Mouse (Mus musculus) cerebellum, adult 11-12 months (tissue): ENCODE data around the gene Phldb3.

Experiments
- DNase-seq: peaks from one replicate; pipeline ENCODE4 v3.0.0; 2022

Gene Phldb3

DNA sequence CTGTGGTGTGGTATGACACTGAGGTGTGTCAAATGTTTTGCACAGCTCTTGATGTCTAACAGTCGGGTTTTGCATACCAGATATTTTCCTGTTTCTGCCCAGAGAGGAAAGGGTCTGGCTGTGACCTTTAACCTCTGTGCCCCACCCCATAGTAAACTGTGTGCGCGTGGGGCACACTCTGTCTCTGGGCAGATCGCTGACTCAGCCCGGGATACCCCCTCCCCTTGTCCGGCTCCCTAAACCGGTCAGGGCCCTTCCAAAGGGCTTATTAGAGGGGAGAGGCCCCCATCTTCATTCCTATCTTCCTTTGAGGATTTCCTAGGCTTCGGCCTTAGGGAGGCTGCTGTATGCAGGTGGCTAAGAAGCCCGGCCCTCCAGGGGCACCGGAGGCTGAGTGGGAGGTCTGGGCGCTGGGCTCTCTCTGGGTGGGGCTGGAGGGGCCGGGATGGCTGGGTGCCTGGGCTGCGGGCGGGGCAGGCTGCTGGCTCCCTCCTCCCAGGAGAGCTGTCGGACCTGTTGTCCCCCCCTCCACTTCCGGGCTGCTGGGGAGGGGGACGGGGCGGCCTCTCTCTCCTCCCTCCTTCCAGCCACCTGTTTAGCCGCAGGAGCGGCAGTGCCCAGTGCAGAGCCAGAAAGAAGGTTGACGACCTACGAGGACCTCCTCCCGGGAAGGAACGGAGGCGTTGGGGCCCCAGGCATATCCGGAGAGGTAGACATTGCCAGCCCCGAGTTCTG lies at the start of gene Phldb3:
Gene Phldb3, plus strand, starts transcription at position 620 of the 735 bp plus-strand sequence.
- DNase-seq: no peak

- no peak for DNase-seq
These were observed 49.1 kb upstream of the Phldb3 start for GRCm38 (mm10) chr7:24561450-24561849.

DNA sequence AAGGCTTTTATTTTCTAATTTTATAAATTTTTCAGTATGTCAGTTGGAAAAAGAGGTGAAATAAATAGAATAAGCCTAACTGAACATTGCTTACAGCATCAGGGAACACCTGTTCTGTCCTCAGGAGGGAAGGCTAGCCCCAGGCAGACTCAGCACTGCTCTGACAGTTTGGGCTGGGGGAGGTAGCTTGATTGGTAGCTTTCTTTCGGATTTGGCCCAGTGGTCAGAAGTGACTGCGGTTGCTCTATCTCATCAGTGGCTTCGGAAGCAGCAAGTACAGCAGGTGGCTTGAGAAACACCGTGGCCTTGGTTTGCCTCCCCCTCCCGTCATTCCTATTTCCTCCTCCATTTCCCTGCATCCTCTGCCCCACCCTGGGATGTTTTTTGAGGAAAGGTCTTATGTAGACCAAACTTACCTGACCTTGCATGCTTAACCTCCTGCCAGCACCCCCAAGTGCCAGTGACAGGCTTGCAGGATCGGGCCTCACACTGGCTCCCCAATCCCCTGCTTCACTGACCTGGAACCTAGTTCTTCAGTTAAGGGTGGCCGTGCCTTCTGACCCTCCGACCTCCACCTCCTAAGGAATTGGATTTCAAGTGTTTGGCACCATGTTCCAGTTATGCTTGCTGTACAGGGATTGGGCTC lies 47.2 kb upstream of the Phldb3 start:
- no peak for DNase-seq

GRCm38 (mm10) chr7:24563837-24564206 lies 46.7 kb upstream of the Phldb3 start:
- DNase-seq: no peak

- peak; percentile 54 for DNase-seq
These were observed 45.8 kb upstream of the Phldb3 start for GRCm38 (mm10) chr7:24564607-24565265.

DNA sequence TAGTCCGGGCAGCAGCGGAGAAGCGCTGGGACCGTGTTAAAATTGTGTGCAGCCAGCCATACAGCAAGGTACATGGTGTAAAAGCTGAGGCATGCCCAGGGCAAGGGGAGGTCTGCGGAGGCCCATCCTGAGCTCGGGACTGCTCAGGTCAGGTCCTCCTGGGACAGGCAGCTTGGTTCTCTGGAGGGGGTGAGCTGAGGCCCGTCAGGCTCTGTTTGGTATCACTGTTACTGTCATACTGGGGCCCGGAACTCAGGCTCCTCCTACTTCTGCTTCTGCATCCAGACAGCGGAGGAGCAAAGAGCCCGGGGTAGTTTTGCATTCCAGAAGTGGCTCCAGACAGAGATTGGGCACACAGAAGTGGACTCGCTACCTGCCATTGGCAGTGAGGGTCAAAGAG lies 44.9 kb upstream of the Phldb3 start:
- DNase-seq: no peak

GRCm38 (mm10) chr7:24566206-24566605 lies 44.4 kb upstream of the Phldb3 start:
- DNase-seq: no peak

- no peak for DNase-seq
These were observed 42.1 kb upstream of the Phldb3 start for GRCm38 (mm10) chr7:24568512-24568911.

DNA sequence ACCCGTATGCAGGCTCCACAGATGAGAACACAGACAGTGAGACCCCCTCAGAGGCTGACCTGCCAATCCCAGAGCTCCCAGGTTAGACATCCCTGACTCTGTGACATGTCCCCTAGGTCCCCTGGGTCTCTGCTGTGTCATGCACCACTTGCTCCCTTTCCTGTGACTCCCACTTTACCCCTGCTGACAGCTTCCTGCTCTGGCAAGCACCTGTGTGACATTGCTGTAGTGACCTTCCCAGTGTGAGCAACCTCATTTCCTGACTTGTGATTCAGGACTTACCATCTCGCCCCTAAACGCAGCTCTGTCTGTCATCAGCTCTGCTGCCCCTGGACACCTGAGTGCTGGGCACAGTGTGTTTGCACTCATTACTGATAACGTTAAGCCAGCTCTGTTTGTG lies 39.5 kb upstream of the Phldb3 start:
- DNase-seq: no peak

DNA sequence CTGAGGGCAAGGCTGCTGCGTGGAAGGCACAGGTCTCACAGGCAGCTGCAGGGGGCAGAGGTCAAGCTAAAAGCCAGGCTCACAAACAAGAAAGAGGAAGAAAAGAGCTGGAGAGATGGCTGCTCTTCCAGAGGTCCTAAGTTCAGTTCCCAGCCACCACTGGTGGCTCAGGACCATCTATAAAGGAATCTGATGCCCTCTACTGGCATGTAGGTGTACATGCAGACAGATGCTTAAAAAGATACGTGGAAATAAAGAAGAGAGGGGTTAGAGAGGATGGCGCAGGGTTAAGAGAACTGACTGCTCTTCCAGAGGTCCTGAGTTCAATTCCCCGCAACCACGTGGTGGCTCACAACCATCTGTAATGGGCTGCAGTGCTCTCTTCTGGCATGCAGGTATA lies 38.1 kb upstream of the Phldb3 start:
- DNase-seq: no peak

- no peak for DNase-seq
These were observed 36.3 kb upstream of the Phldb3 start for GRCm38 (mm10) chr7:24574224-24574796.

- no peak for DNase-seq
These were observed 32.8 kb upstream of the Phldb3 start for GRCm38 (mm10) chr7:24577811-24578210.

DNA sequence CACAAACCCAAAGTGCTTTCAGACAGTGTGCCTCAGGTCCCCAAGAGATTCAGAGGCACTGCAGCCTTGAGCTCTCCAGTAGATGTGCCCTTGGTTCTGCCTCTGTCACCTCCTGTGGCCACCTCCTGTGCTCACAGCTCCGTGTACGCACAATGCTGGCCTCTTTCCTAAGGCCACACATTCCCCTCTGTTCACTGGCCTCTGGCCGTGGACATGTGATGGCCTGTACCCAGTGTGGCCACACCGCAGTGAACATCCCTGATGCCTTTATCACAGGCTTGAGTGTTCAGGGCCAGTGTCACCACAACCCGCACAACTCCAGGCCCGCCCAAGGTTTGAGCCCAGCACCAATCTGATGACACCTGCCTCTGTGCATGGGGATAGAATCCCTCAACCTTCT lies 25.7 kb upstream of the Phldb3 start:
- no peak for DNase-seq

DNA sequence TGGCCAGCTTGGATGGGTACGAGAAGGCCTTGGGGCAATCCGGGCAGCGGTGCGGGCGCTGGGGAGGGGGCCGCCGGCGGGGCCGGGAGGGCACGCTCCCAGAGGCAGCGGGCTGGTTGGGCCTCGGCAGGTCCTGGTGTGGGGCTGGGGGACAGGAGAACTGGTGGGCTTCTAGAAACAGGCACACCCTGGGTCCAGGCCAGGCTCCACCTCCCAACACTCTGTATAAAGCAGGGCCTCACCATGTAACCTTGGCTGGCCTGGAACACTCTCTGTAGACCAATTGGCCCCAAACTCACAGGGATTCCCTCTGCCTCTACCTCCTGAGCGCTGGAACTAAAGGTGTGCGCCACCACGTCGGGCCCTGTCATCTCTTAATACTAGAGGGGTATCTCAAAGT lies 24.6 kb upstream of the Phldb3 start:
- no peak for DNase-seq

- no peak for DNase-seq
These were observed 23.7 kb upstream of the Phldb3 start for GRCm38 (mm10) chr7:24586828-24587227.

- peak; percentile 51 for DNase-seq
These were observed 23.0 kb upstream of the Phldb3 start, which contains the start of the genes Ethe1 and Zfp575 for GRCm38 (mm10) chr7:24587330-24588105. Gene Ethe1 (plus strand): TSS chr7:24587543. Gene Zfp575 (minus strand): TSS chr7:24587641.

GRCm38 (mm10) chr7:24588336-24588735 lies 22.2 kb upstream of the Phldb3 start:
- DNase-seq: no peak

- DNase-seq: no peak
These were observed 18.8 kb upstream of the Phldb3 start for GRCm38 (mm10) chr7:24591735-24592134.

DNA sequence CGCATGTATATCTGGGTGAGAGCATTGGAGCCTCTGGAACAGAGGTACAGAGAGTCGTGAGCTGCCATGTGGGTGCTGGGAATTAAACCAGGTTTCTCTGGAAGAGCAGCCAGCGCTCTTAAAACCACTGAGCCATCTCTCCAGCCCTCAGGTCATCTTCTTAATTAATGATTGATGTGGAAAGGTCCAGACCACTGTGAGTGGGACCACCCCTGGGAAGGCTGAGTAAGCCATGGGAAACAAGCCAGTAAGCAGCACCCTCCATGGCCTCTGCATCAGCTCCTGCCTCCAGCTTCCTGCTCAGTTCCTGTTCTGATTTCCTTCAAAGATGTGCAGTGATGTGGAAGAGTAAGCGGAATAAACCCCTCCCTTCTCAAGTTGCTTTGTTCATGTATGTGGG lies 18.4 kb upstream of the Phldb3 start:
- no peak for DNase-seq

GRCm38 (mm10) chr7:24592781-24593180 lies 17.8 kb upstream of the Phldb3 start:
- DNase-seq: no peak

DNA sequence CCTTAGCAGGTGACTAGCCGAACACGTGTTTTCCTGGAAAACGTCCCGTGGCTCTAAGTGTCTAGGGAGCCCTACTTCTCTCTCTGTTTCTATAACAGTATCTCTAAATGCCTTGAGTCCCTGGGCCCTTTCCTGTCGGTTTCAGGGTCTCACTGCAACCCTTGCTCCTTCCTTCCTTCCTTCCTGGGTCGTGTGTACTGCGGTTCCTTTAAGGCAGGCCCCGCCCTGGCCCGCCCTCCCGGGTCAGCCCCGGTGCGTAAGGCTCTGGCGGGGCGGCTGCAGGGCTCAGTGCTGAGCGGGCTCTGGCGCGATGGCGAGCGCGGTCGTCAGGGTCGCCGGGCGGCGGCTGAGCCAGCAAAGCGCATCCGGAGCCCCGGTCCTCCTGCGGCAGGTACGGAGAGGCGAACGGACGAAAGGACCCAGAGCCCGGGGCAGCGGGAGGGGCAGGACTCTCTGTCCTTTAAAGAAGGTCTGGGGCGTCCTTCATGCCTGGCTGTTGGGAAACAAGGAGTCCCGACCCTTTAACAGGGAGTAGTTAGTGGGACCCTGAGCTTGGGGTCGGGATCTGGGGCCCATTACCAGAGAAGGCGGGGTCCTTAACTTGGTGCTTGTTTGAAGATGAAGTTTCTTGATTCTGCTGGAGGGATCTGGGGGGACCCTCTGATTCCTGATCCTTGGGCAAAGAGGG lies 16.8 kb upstream of the Phldb3 start:
- peak; percentile 65 for DNase-seq

- no peak for DNase-seq
These were observed 16.2 kb upstream of the Phldb3 start for GRCm38 (mm10) chr7:24594309-24594803.
